Mouse (Mus musculus) thymus, postnatal 14 days (tissue): ENCODE measurements at regions not wholly inside any gene's neighbourhood (a gene's known extent, or its start where the extent isn't known, plus 50 kb on each side); places are given as distances from the start of the nearest gene placed in this dataset.

Experiments
- DNase-seq: peaks from one replicate; pipeline ENCODE4 v3.0.0; 2021

DNA sequence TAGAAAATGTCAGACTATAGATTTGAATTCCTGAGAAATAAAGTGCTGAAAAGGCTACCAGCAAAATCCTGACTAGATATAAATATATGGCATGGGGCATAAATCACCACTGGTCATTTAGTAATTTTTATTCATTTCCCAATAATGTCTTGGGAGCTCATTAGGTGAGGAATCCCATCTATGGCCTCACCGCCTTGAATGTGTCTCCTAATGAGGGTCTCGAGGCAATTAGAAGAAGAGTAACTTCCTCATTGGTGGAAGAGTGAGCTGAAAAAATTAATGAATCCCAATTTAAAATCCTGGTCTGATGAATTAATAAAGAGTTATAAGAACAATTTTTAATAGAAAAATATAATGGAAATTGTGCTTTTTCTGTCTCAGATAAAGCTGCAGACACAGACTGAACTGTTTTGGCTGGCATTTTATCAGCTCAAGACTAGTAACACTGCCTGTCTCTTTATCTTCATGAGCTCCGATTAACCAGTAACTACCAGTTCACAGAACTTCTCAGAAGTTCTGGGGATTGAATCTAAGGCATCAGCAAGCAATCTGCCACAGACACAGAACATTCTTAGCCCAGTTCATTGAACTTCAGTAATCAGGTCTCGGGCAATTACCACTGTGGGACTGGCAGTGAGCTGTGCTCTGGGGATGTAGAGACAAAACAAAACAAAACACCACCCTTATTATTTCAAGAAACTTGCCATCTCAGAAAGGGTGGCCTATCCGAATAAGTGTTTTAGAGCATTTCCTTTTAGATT, 170.7 kb downstream of the Plpp3 start:
- DNase-seq = no peak

DNA sequence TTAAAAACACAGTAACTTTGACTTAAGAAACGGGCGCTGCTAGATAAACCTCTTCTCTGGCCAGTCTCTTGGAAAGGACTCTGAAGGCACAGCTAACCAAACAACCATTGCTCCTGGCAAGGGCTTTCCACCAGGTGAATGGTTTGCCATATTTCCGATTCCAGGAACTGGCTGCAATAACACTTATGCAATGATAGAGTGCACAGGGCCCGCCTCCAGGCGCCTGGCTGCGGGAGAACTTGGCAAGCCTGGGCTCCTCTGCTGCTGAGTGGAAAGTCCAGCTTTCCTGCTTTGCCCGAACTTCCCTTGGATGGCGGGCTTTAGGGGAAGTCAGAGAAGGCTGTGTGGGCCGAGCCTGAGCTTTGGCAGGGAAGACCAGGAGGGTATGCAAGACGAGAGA, 171.6 kb downstream of the Plpp3 start:
- no peak for DNase-seq

DNA sequence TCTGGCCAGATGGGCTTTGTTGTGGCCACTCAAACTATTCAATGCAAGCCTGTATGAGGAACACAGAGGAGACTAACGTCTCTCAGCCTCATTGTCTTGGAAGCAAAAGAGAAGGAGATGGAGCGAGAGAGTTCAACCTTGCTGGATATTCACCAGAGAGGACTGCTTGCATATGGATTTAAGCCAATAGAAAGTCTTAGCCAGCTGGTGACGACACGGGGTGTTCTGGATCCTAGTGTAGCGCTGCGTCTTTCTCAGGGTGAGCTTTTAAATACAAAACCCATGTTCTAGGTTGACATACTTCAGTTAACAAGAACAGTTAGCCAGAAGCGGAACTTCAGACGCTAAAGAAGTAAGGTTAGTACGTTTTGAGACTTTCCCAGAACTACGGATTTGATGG, 174.9 kb downstream of the Plpp3 start:
- no peak for DNase-seq

DNA sequence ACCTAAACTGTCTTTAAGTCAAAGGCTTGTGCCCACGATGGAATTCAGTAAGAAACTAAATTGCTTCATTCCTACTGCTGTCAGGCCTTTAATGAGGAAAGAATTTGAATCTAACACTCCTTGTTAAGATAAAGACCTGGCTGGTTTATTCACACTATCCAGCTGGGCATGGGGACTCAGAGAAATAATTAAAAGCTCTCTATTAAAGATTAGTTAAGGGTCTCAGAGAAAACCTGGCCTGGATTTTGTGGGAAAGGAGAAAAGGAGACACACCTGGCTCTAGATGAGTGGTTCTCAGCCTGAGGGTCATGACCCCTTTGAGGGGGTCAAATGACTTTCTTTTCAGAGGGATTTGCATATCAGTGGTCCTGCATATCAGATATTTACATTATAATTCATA, 178.7 kb downstream of the Plpp3 start:
- no peak for DNase-seq

DNA sequence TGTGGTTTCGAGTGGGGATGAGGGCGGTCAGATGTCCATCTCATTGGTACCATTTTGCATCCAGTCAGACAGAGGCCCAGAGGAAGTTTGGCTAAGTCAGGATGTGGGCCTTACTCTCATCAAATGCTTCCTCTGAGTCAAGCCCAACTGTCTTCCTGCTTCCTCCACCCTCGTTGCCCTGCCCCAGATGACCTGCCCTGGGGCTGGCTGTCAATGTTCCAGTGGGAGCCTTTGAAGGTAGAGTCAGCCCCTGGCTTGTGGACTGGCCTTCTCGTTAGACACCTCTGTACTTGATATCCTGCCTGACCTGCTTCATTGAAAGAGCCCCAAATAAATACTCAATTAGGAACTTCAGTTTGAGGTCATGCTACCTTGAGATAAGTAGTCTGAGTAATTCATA, 179.4 kb downstream of the Plpp3 start:
- DNase-seq = no peak

DNA sequence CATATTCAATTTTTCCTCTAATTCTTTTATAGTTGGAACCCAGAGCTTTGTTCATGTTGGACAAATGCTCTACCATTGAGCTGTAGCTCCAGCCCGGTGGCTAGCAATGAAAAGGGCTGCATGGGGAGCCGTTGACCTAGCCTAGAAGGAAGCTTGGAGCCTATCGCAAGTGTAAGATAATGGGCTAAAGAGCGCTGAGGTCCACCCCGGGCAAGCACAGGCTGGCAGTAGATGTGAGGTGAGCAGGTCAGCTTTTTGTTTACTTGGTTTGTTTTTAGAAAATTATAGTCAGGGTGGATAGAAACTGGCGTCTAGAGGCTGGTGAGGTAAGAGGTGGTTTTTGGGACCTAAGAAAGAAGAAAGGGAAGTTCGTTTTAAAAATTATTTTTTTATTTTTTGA, 181.0 kb downstream of the Plpp3 start:
- DNase-seq = no peak

DNA sequence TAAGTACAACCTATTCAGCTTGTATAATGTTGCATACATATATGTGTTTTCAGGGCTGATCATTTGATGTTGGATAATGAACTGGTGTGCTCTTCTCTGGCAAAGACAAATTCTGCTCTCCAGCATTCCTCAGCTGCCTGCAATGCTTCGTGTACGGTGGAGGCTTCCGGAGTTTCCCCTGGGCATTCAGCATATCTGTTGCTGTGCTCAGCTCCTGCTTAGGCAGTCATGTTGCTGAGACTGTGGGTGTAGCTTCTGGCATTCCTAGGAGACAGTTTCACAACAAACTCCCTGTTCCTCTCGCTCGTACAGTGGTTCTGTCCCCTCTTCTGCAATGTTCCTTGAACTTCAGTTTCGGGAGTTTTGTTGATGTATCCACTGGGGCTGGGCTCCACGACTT, 181.7 kb downstream of the Plpp3 start:
- DNase-seq = no peak

DNA sequence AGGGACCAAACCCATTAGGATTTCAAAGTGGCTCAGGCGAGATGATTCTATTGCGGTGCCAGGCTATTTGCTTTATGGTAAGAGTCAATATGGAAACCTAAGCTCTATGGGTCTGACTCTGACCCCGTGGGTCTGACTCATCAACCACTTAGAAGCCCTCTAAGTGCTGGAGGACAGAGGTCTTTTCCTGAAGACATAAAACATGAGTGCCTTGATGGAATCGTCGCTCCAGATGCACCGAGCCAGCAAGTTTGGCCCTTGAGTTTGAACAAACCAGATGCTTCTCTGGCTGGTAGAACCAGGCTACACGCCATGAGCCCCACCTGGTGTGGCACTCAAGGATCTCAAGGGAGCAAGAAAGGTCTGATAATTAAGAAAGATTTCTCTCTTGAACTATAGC, 184.1 kb downstream of the Plpp3 start:
- DNase-seq = no peak

DNA sequence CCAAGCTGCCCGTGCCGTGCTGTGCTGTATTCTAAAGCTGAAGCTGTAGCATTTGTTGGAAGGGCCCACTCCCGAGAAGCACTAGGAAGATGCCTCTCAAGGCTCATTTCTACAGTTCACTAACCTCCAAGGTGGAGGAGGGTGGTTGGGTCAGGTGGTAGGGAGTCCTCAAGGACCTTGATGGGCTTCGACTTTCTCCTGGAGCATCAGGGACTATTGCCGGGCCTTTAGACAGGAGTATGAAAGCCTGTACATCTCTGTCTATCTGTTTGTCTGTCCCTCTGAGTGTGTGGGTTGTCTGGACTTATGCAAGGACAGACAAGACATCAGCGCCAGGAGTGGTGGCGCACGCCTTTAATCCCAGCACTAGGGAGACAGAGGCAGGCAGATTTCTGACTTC, 189.7 kb downstream of the Plpp3 start:
- no peak for DNase-seq

DNA sequence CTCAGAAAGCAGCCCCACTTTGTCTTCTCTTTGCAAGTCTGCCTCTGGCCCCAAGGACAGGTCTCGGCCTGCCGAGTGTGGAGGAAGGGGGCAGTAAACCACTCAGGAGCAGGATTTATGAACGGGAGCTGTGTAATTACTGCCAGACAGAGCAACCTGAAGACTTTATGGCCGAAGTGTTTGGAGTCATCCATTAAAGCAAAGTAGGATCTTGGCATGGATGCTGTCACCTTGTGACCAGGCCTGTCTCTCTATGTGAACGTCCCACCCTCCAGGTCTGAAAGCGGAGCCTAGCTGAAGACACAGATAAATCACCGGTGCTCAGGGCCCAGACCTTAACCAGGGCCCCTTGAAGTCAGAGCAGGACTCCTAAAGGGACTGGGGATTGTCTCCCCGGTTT, 190.8 kb downstream of the Plpp3 start:
- no peak for DNase-seq

DNA sequence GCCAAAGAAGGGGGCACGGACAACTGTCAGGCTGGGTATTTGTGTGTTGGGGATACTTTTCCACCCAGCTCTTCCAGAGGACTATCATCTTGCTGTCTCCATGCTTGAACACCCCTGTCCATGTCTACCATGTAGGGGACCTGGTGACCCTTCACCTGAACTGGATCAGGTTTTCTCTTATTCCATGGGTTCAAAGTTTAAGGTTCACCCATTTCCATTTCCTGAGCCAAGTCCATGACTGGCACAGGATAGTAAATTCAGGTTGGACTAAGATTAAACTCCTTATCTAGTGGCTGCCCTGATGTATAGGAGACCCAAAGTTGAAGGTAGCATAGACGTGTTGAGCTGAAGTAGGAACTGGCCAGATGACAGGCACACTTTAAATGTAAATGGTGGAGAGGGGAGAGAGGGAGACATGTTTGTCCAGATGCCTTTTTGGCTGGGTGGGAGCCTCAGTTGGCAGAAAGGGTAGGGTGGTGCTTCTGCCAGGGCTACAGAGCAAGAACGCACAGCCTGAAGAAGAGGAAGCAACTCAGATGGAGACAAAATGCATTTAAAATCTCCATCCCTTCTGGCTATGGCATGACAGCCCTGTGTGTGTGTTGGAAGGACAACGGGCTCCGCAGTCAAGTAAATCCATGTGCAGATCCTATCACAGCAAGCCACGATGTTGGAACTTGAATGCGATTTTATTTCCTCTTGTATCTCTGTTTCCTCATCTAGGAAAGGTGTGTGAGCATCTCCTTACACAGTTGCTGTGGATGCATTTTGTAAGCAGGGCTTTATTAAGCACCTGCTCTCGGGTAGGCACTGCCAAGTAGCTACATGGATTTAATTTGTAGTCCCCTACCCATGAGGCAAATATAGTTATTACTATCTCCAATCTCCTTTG, 192.4 kb downstream of the Plpp3 start:
- DNase-seq = no peak

DNA sequence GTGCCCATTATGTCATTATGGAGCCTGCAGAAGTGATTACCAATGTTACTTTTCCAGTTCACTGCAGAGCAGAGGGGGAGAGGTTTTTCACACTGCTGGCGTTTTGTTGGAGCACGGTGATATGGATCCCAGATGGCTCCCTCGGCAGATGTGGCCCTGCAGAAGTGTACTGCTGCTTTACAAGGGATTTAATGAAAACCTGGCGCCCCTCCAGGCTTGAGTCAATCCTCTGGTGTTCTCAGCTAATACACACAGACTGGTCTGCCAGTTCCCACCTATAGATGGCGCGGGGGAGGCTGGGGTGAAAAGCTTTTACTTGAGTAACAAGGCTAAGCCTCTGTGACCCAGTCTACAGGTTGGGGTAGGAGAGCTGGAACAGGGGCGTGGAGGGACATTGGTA, 195.2 kb downstream of the Plpp3 start:
- no peak for DNase-seq

DNA sequence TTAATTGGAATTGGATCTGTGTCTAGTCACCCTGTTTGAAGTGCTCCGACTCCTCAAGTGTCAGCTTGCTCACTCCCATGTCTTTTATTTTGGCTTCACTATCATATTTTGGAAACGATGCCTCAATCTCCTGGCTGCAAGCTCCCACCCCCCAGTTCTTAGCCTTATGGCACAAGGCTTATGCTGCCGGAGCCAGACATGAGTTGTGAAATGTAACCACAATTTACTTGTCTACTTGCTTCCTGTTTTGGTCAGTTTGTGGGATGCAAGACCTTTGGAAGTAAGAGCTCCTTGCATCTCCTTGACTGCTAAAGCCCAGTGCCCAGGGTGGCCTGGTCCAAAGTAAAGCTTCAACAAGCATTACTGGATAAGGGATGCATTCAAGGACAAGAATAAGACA, 195.8 kb downstream of the Plpp3 start:
- DNase-seq = no peak

DNA sequence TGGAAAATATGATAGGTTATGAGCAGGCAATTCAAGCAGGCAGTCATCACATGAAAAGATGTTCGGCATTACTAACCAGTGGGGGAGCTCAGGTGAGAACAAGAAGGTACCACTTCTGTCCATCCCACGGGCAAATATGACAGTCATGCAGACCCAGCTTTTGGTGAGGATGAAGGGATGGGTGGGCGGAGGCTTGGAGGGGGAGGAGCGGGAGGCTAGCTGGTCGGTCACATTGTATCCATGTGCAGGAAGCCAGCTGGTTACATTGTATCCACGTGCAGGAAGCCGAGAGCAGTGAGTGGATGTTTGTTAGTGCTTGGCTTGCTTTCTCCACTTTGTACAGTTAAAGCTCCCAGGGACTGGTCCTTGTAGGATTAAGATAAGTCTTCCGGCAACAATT, 196.9 kb downstream of the Plpp3 start:
- DNase-seq = no peak

DNA sequence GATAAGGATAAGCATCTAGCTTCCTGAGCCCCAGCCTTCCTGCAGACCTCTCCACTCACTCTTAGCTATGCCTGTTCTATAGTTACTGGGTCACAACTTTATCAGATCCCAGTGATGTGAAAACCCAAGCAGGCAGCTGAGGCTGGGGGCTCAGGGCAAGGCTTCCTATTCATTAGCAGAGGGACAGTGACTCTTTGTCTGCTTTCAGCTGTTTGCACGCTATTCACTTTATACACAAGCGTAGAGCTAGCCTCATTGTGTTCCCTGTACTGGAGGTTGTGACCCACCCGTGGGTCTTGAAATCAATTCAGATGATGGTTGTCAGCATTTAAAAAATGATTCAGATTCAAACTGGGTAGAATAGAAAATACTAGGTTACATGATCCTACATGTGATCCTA, 199.5 kb downstream of the Plpp3 start:
- DNase-seq = no peak

DNA sequence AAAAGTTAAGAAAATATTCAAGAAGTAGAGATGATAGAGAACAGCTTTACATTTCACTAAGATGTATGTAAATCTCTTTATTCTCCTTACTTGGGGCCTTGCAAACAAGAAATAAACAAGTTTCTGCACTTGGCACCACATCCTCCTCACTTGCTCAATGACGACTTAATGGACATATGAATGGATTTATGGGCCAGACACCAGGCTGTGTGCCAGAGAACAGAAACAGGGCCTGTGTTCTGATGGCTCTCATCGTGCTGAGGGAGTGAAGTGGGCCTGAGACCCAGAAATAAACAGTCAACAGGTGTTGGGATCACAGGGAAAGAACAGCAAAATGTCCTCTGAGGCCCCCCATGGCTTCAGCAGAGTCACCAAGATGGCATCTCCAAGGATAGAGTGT, 201.6 kb downstream of the Plpp3 start:
- no peak for DNase-seq

DNA sequence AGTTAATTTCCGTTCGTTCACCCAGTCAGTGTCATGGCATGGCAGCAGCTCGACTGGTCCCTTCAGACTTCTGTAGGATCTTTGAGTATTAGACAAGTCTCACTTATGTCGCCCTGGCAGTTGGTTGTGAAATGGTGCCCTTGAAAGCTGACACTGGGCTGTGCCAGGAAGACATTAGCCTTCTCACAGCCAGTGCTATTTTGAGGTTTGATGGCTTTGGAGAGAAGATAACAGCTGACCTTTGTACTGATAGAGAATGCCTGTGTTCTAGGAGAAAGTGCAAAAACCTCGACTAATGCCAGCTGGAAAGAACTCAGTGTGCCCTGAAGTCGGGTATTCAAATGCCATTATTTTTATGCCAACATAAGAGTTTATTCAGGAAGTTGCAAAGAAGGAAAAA, 207.3 kb downstream of the Plpp3 start:
- no peak for DNase-seq

DNA sequence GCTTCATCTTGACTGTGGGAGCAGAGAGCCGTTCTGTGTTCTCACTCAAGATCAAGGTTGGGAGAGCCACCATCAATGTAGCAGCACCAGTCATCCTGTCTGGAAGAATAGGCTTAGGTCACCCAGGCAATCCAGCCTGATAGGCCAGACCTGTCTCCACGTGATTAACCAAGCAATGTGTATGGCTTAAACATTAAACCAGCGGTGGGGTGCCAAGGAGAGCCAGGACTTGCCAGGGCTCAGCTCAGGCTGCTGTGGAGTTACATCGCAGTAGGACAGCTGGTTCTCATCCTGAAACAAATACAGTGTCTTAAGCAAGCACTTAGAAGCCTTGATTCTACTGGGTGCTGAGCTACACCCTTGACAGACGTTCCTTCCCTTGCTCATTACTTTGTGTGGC, 207.9 kb downstream of the Plpp3 start:
- DNase-seq = no peak

DNA sequence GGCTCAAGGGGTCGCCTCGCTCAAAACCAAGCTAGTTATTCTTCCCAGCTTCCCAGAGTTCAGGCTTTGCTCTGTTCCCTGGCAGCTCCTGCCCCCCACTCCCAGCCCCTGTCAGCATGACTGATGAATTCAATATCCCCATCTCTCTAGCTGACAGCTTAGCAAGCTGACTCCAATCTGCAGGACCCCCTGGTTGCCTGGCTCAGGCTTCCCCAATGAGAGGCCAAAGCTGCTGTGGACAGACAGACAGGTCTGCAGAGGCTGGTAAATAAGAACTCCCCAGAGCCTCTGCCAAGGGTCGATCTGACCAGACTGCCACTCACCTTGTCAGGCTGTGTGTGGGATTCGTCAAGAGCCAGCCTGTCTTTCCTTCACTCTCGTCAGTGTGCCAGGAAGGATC, 219.4 kb downstream of the Plpp3 start:
- DNase-seq = no peak

DNA sequence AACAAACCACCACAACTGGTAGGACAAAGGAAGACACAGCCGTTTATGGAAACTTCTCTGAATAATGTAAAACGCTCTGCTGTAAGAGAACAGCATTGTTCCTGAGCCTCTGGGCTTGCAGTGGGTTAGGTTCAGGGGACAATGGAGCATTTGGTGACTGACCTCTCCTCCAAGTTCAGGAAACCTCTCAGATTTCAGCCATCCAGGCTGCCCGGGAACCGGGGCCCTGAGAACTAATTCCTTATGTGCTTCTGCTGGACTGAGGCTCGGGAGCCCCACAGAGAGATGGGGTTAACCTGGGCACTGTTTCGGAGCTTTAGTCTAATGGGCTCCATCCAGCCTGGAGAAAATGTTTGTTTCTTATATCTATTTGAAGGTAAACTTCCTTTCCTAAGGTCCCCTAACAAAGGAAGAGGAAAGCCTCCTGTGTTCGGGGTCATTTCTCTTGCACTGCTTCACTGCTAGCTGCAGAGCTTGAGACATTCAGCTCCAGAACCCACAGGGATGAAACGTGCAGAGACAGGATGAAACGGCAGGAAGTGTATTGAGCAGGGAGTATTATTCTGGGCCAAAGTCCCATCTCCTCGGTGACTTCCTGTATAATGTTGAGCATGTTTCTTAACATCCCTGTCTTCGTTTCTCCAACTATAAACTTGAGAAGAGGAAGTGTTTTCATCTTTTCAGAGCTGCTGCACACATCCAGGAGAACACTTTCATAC, 220.5 kb downstream of the Plpp3 start:
- no peak for DNase-seq

DNA sequence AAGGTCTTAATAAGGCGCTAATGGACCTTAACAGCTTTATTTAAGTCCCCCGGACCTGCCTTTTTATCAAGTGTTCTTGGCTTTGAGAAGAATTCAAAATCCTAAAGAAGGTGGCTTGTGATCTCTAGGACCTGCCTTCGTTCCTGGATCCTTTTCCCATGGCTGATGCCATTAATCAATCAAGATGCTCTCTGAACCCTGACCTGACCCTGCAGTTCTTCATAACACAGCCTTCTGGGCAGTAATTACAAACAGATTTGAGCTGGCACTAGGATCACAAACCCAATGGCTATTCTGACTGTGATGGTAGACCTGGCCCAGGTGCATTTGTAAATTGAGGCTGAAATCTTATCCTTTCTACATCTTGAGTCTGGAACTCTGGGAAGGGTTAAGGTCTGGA, 227.7 kb downstream of the Plpp3 start:
- no peak for DNase-seq

DNA sequence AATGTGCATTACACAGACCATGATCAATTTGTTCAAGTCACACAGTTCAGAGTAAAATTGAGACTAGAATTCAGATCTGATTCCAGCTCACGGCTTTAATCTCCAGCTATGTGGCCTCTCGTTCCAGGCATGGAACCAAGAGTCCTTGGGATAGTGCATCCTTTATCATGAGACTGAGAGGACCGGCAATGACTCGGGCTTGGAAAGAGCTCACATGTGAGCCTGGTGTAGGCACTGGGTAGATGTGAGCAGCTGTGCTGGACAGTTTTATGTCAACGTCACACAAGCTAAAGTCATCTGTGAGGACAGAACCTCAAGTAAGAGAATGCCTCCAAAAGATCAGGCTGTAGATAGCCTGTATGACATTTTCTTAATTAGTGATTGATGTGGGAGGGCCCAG, 228.3 kb downstream of the Plpp3 start:
- no peak for DNase-seq

DNA sequence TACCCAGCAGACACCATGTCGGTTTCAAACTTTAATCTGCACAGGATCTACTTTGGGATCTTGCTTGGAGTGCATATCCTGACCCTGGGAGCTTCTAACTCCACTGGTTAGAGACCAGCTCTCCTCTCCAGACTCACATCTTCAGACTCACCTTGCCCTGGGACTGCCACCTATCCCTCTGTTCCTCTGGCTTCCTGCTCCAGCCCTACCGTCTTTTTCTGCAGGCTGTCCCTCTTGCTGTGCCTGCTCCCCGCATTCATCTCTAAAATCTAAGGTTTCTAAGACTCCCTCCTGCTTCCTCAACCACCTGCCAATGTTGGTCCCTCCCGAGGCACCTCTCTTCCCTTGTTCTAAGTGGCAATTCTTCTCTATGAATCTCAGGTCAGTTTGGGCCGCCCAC, 233.2 kb downstream of the Plpp3 start:
- no peak for DNase-seq

DNA sequence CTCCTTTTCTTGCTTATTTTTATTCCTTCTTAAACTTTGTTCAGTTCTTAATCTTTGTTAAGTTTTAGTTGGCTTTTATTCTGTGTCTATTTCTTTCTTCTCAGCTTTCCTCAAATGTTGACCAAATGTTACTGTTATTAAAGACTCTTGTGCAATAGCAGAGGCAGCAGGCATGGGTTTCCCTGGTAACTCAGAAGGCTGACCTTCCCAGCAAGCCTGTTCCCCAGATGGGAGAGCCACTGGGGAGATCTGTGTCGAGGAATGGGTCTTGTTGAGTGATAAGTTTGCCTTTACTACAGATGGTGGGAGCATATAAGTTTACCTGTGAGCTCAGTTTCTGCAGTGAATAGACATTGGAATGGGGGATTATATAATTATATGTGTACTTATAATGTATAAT, 237.2 kb downstream of the Plpp3 start:
- DNase-seq = no peak
